Mouse (Mus musculus) kidney, adult 2 months (tissue): Measurements from ENCODE around the gene Pter. TPM values are rescaled to one million over a fixed set of nuclear protein-coding genes. Genes with fewer than 3 reads are reported as not detected.

Experiments used
- DNase-seq: peaks from one replicate; pipeline ENCODE4 v3.0.0; 2021
- H3K27ac ChIP-seq: fragments of 200-500 bp; 2 replicates; pipeline ENCODE4 v1.5.1; 2012; ENCODE audit warnings: low read depth, low read length, control low read depth, inconsistent platforms; ENCODE audit not compliant: insufficient read depth
- H3K27me3 ChIP-seq: fragments of 200-500 bp; replicated peaks from 2 replicates; pipeline ENCODE4 v1.6.1; 2012; ENCODE audit warnings: mild to moderate bottlenecking, moderate library complexity, low read length, inconsistent platforms; ENCODE audit not compliant: control insufficient read depth, insufficient read depth
- H3K36me3 ChIP-seq: fragments of 200-500 bp; 2 replicates; pipeline ENCODE4 v1.6.1; 2012; ENCODE audit warnings: mild to moderate bottlenecking, moderate library complexity, low read length, inconsistent platforms; ENCODE audit not compliant: control insufficient read depth, insufficient read depth
- H3K4me1 ChIP-seq: fragments of 200-500 bp; 2 replicates; pipeline ENCODE4 v1.6.1; 2011; ENCODE audit warnings: low read length; ENCODE audit not compliant: control insufficient read depth, insufficient read depth
- H3K4me3 ChIP-seq: fragments of 200-500 bp; 2 replicates; pipeline ENCODE4 v1.5.1; 2011; ENCODE audit warnings: mild to moderate bottlenecking, low read depth, low read length, control low read depth; ENCODE audit not compliant: insufficient read depth
- CTCF ChIP-seq: fragments of 200-500 bp; conservative IDR thresholded peaks from 2 replicates; pipeline ENCODE4 v1.5.1; 2011; ENCODE audit warnings: low read depth, mild to moderate bottlenecking, control low read depth, low read length, moderate library complexity, mixed read lengths; ENCODE audit not compliant: insufficient read depth, insufficient read length
- POLR2A ChIP-seq: fragments of 200-500 bp; IDR thresholded peaks from one replicate; pipeline ENCODE4 v1.6.1; 2011; ENCODE audit warnings: low read depth, low read length, control low read depth
- WGBS: fragments of 180-500 bp; shearing (Covaris S2); methylation state at CpG from one replicate; pipeline ENCODE4 v1.1.7; 2018; 5-methylcytosine and 5-hydroxymethylcytosine counted together
- polyA plus RNA-seq: library from polyadenylated mRNA; depleted of rRNA; stranded (reverse); fragments of >200 nt; gene quantifications from 2 replicates; pipeline ENCODE4 v1.2.3, GENCODE M21; 2012

The Pter gene
- polyA plus RNA-seq, 1 experiment = 276 TPM

DNA sequence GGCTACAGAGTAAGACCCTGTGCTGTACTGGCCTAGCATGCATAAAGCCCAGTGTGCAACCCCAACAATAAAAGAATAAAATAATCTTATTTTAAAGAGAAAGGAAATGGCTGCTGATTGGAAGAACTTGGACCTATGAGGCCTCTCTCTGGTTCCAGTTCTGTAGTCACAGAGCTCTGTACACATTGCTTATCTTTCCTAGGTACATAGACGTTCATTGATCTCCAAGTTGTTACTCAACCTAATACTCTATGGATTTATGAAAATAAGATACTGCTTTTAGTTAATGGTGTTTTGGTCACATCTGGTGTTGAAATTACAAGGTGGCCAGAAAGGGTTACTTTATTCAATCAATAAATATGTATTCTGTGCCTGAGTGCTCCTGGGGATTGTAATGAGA is 1.8 kb downstream of the Pter start:
- Histone ChIP-seq H3K27ac (peak overlapping the region; percentile 90), H3K4me1 (peaks cover 11% of the 10 kb centered on the region; the same call in 1 of the 2 replicates), H3K36me3 (no peaks in the 10 kb centered on the region), H3K27me3 (no peaks in the 10 kb centered on the region), H3K4me3 (peak overlapping the region; percentile 40)
- DNase-seq = no peak
- WGBS = 61% methylated on average over 1 of the region's 1 CpGs
- TF ChIP-seq CTCF = no peak
- no peak for TF ChIP-seq POLR2A

DNA sequence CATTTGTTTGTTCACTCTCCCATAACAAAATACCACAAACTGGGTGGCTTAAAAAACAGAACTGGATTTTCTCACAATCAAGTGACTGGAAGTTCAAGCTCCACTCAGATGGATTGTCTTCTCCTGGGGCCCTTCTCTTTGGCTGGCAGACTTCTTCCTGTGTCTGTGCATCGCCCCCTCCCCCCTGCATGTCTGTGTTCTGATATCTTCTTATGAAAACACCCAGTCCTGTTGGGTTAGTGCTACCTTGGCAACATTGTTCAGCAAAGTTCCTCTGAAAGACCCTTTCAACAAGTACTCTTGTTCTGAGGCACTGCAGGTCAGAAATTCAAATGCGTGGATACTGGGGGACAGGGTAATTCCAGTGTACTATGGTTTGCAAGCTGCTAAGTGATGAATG is 6.5 kb downstream of the Pter start:
- Histone ChIP-seq H3K4me3 (no peak overlapping the region), H3K27ac (no peak overlapping the region), H3K4me1 (peaks cover 13% of the 10 kb centered on the region; the same call in 1 of the 2 replicates), H3K27me3 (no peaks in the 10 kb centered on the region), H3K36me3 (no peaks in the 10 kb centered on the region)
- TF ChIP-seq CTCF (no peak), POLR2A (no peak)
- 87% methylated on average over 2 of the region's 2 CpGs for WGBS
- no peak for DNase-seq

GRCm38 (mm10) chr2:12933905-12934304 is 10.1 kb downstream of the Pter start:
- Histone ChIP-seq H3K36me3 (no peaks in the 10 kb centered on the region; the same call in 1 of the 2 replicates), H3K4me1 (peaks cover 5% of the 10 kb centered on the region; the same call in 1 of the 2 replicates)

GRCm38 (mm10) chr2:12935286-12935685 is 11.4 kb downstream of the Pter start:
- H3K36me3 ChIP-seq = no peaks in the 10 kb centered on the region; the same call in 1 of the 2 replicates
- no peak for TF ChIP-seq POLR2A
- no peak for TF ChIP-seq CTCF
- H3K27me3 ChIP-seq = no peaks in the 10 kb centered on the region
- DNase-seq = no peak
- peaks cover 5% of the 10 kb centered on the region; the same call in 1 of the 2 replicates for H3K4me1 ChIP-seq
- no peak overlapping the region for H3K27ac ChIP-seq
- no peak overlapping the region for H3K4me3 ChIP-seq
- 63% methylated on average over 2 of the region's 2 CpGs for WGBS

More at GRCm38 (mm10) chr2:12933905-12934304, 10.1 kb downstream of the Pter start:
- no peak overlapping the region for H3K4me3 ChIP-seq
- 83% methylated on average over 2 of the region's 2 CpGs for WGBS
- DNase-seq = no peak
- no peak overlapping the region for H3K27ac ChIP-seq
- H3K27me3 ChIP-seq = no peaks in the 10 kb centered on the region
- TF ChIP-seq POLR2A = no peak
- TF ChIP-seq CTCF = no peak

DNA sequence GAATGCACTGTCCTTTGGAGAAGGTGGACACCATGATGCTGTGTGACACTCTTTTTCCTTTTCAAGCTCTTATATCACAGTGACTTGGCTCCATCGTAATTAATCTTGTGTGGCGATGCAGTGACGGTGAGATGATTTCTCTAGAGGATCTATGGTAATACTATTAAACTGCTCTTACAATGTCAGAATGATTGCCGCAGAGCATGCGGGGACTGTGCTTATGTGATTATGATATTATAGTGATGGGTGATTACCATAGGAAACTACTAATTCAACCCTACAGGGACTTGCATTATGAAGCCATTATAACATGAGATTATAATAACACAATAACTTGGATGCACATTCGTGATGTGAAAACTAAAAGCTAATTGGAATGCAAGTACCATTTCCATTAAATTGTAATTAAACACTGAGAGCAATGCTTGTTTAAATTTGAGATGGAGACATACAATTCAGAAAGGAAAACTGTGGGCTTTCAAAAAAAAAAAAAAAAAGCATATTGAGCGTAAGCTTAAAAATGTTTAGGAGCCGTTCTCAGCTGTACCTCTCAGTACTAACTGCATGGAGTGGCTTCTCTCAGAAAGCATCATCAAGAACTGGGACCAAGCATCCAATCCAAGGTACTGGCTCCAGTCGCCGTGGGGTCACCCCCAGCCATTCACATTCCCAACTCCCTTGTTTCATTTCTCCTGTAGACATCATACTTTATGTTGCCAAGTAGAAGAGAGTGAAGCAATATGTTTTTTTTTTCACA is 13.8 kb downstream of the Pter start:
- Histone ChIP-seq H3K4me1 (peaks cover 3% of the 10 kb centered on the region; the same call in 1 of the 2 replicates), H3K27me3 (no peaks in the 10 kb centered on the region), H3K4me3 (no peak overlapping the region), H3K27ac (no peak overlapping the region), H3K36me3 (no peaks in the 10 kb centered on the region; the same call in 1 of the 2 replicates)
- WGBS = 90% methylated on average over 10 of the region's 10 CpGs
- DNase-seq = no peak
- TF ChIP-seq POLR2A (no peak), CTCF (no peak)

DNA sequence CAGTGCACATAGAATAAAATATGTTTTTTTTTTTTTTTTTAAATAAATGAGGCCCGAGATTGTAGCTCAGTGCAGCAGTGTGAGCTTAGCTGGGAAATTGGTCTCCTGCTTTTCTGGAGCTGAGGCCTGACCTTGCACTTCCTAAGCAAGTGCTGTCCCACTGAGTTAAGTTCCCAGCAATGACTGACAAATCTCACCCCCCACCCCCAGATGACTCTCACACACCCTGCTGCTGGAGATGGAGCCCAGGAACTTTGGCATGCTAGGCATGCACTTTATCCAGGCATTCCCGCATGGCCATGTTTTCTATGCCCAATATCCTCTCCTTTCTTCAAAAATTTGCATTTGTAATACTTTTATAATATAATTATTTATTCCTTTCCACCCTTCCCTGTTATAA is 14.8 kb downstream of the Pter start:
- no peak overlapping the region for H3K27ac ChIP-seq
- TF ChIP-seq CTCF (no peak), POLR2A (no peak)
- H3K4me1 ChIP-seq = peaks cover 3% of the 10 kb centered on the region; the same call in 1 of the 2 replicates
- no peaks in the 10 kb centered on the region for H3K27me3 ChIP-seq
- DNase-seq = no peak
- WGBS = 73% methylated on average over 2 of the region's 2 CpGs
- no peak overlapping the region for H3K4me3 ChIP-seq
- no peaks in the 10 kb centered on the region; the same call in 1 of the 2 replicates for H3K36me3 ChIP-seq

GRCm38 (mm10) chr2:12956703-12957424 is 33.0 kb downstream of the Pter start:
- TF ChIP-seq CTCF = no peak
- TF ChIP-seq POLR2A = no peak
- no peak for DNase-seq
- Histone ChIP-seq H3K36me3 (no peaks in the 10 kb centered on the region), H3K4me3 (no peak overlapping the region), H3K4me1 (no peaks in the 10 kb centered on the region), H3K27ac (no peak overlapping the region), H3K27me3 (no peaks in the 10 kb centered on the region)
